Comparison of ENCODE assay signal across 29 mouse cellular contexts in the genomic region with DNA sequence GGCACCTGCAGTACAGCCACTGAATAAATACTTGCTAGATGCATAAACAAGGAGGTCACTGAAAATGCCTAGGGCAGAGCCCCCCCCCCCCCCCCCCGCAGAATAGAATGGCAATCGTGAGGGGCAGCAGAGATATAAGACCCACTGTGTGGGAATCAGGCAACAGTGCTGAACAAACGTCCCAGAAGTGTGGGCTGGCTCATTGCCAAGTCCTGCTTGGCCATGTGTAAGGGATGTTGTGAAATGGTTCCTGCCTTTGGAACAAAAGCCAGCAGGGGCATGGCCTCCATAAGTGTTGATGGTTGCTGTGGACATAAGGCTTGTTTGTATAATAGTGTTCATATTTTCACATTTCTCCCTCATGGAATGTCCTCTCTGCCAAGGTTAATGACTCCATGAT.
DNase-seq lines count a peak whose midpoint lies in the region; TF ChIP-seq lines count a peak whose summit lies in the region.
"Had no signal": no experiment of that assay in that cellular context is flagged by ENCODE, and none has a peak within 500 bp of the region (broad histone marks: within the 10 kb centered on the region; RNA-seq: fewer than 3 reads in every experiment).

No protein-coding gene starts in this region.

- H3K27ac ChIP-seq in cerebellum, adult 2 months (ENCODE audit: insufficient read depth, low read length) = no peak overlapping the region
- H3K27ac ChIP-seq: embryonic facial prominence, embryonic 10.5 days; embryonic facial prominence, embryonic 15.5 days; forebrain, embryonic 12.5 days; hindbrain, embryonic 13.5 days; limb, embryonic 12.5 days; liver, embryonic 13.5 days; midbrain, embryonic 12.5 days; neural tube, embryonic 12.5 days had no signal

- no peaks in the 10 kb centered on the region for H3K27me3 ChIP-seq in cerebellum, adult 2 months (ENCODE audit: control insufficient read depth, insufficient read depth, low read length)
- H3K27me3 ChIP-seq: embryonic facial prominence, embryonic 15.5 days; forebrain, embryonic 12.5 days; heart, embryonic 12.5 days; hindbrain, embryonic 13.5 days; limb, embryonic 12.5 days; liver, embryonic 13.5 days; megakaryocyte, embryonic 14.5 days; midbrain, embryonic 12.5 days; neural tube, embryonic 12.5 days had no signal

- peak; percentile 54 to 57 for DNase-seq in cerebellum, postnatal 10 days
- no peak for DNase-seq in cerebellum, adult 2 months
- DNase-seq in left cerebral cortex, postnatal 4 days = peak; percentile 41
- no peak for DNase-seq in left cerebral cortex, postnatal 10 days (ENCODE audit: extremely low spot score in 1 of 2, low spot score in 2 of 2)
- peak; percentile 45 for DNase-seq in retina, postnatal 1 day
- no peak for DNase-seq in retina, embryonic 14.5 days (ENCODE audit: low spot score)
- no peak for DNase-seq in thymus, postnatal 36 days
- DNase-seq: B cell, adult 2 months; cerebellum, adult 11 months; cerebellum, postnatal 25 days; gastrocnemius, postnatal 25 days; heart, adult 18-20 months; heart, postnatal 4 days; kidney, adult 8-10 months; kidney, postnatal 14 days; layer of hippocampus, adult 9-11 months; liver, embryonic 13.5 days; lung, adult 2 months; right cerebral cortex, postnatal 14 days had no signal

- WGBS in cerebellum, adult 2 months = 19% methylated on average over 3 of the region's 3 CpGs

- H3K4me1 ChIP-seq in cerebellum, adult 2 months (ENCODE audit: control insufficient read depth, insufficient read depth, low read length) = no peaks in the 10 kb centered on the region
- H3K4me1 ChIP-seq: embryonic facial prominence, embryonic 10.5 days; embryonic facial prominence, embryonic 15.5 days; forebrain, embryonic 12.5 days; heart, embryonic 12.5 days; hindbrain, embryonic 13.5 days; limb, embryonic 12.5 days; liver, embryonic 13.5 days; megakaryocyte, embryonic 14.5 days; midbrain, embryonic 12.5 days; neural tube, embryonic 12.5 days had no signal

- TF ChIP-seq CTCF in cerebellum, adult 2 months (IDR thresholded peaks at IDR 0.05; ENCODE audit: borderline replicate concordance, insufficient read depth, low read depth, low read length) = no peak

- TF ChIP-seq POLR2A in cerebellum, adult 2 months (IDR thresholded peaks at IDR 0.05; ENCODE audit: borderline replicate concordance, insufficient read depth, low read length) = no peak

- no peak overlapping the region for H3K4me3 ChIP-seq in cerebellum, adult 2 months (replicated peaks; ENCODE audit: insufficient read depth, low read depth, low read length)
- H3K4me3 ChIP-seq: embryonic facial prominence, embryonic 10.5 days; embryonic facial prominence, embryonic 15.5 days; forebrain, embryonic 12.5 days; heart, embryonic 12.5 days; hindbrain, embryonic 13.5 days; limb, embryonic 12.5 days; liver, embryonic 13.5 days; megakaryocyte, embryonic 14.5 days; midbrain, embryonic 12.5 days; myocyte; neural tube, embryonic 12.5 days had no signal

- intact Hi-C loops in left cerebral cortex, postnatal 4 days (cut with DNase I) = no loop called here
- intact Hi-C loops in left cerebral cortex, postnatal 10 days (cut with DNase I) = no loop called here

Comparison
In these comparisons a context has a peak if more than half of its experiments do, and no peak if none do; other contexts are left out.
1. DNase-seq: peak in cerebellum, postnatal 10 days (2 of 2), left cerebral cortex, postnatal 4 days (single experiment) and retina, postnatal 1 day (single experiment); none in cerebellum, adult 2 months (0 of 2), left cerebral cortex, postnatal 10 days (0 of 2), retina, embryonic 14.5 days (single experiment) and thymus, postnatal 36 days (0 of 2).